Mouse (Mus musculus): ENCODE measurements around the gene Ints3.
"Not testable (repeated sequence)": the region's sequence is repeated elsewhere in the genome, so short reads cannot be mapped to it uniquely, and the experiment has no call there.

Ints3 gene

GRCm38 (mm10) chr3:90342853-90343252 lies 90.6 kb downstream of the Ints3 start:
- DNase-seq: not testable (repeated sequence)

All from lung, adult 18-20 months (tissue).